Mouse (Mus musculus): ENCODE measurements around the gene Stk36.

GRCm38 (mm10) chr1:74665153-74665552 lies 63.9 kb downstream of the Stk36 start:
- TF ChIP-seq CTCF (IDR thresholded peaks at IDR 0.05; ENCODE audit: low read depth) (no peak), EP300 (IDR thresholded peaks at IDR 0.05; ENCODE audit: low read depth) (no peak)

Data from heart, postnatal 0 days (tissue).